Mouse (Mus musculus): ENCODE data around the gene Zfp512. TPM values are rescaled to one million over a fixed set of nuclear protein-coding genes. Genes with fewer than 3 reads are reported as not detected.
"Not testable (repeated sequence)": the region's sequence is repeated elsewhere in the genome, so short reads cannot be mapped to it uniquely, and the experiment has no call there.

Zfp512 gene
- polyA plus RNA-seq, 1 experiment from 2014 or later: 39.7 TPM

DNA sequence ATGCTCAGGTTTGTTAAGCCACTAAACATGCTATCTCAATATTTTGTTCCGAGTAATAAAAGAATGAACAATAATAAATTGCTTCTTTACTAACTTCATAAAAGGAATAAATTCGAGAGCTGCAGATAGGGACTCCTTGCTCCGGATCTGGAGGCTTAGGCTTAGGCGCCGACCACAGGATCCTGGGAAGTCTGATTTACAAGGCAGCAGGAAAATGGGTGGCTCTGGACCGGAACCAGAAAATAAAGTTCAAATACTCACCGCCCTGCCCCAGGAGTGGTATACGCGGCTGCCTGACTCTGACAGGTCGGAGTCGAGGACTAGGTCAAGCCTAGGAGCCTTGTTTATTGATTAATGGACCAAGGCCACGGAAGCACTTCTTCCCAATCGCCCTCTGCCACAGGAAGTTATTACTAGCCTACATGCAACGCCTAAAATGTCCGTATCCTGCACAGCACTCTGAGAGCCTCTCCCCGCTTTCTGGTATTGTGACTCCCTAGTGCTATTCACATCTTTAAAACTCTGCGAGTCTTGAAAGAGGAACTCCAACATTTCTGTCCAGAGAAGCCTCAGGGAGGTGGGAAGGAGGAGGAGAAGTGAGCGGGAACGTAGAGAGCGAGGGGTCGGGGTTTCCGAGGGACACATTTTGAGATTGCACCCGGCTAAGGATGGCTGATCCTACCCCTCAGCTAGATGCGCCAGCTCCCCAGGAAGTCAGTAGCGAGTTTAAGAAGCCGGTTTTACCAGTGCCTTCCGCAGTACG lies 74.3 kb downstream of the Zfp512 start, which contains the start of gene Slc4a1ap:
TSS of gene Slc4a1ap (plus strand) at position 642 of the 763 bp plus-strand sequence.
- Histone ChIP-seq H3K9ac (ENCODE audit: low read depth, low read length) (peak within 1 kb of the TSS; percentile 93), H3K4me3 (ENCODE audit: low read depth, low read length) (peak within 1 kb of the TSS; percentile 97), H3K27me3 (replicated peaks; ENCODE audit: control insufficient read depth, insufficient read depth, low read length) (no peaks in the 10 kb centered on the region), H3K4me2 (peak within 1 kb of the TSS; percentile 96), H3K27ac (ENCODE audit: low read depth, low read length) (peak within 1 kb of the TSS; percentile 49; the same call in 1 of the 2 replicates), H3K9me3 (ENCODE audit: control insufficient read depth, low read length) (no peaks in the 10 kb centered on the region), H3K4me1 (replicated peaks; ENCODE audit: control insufficient read depth, insufficient read depth, low read length) (peaks cover 11% of the 10 kb centered on the region), H3K36me3 (ENCODE audit: control insufficient read depth, insufficient read depth, low read length) (peaks cover 20% of the 10 kb centered on the region)
- ATAC-seq (replicated peaks; ENCODE audit: low FRiP score) (peak; percentile 84), DNase-seq (ENCODE audit: low spot score) (peak; percentile 84)
- WGBS: under 1% methylated on average over 28 of the region's 28 CpGs

- DNase-seq (ENCODE audit: low spot score): no peak
- Histone ChIP-seq H3K4me3 (ENCODE audit: low read depth, low read length) (peak overlapping the region; percentile 97), H3K27me3 (replicated peaks; ENCODE audit: control insufficient read depth, insufficient read depth, low read length) (no peaks in the 10 kb centered on the region), H3K4me2 (peak overlapping the region; percentile 96), H3K9me3 (ENCODE audit: control insufficient read depth, low read length) (no peaks in the 10 kb centered on the region), H3K9ac (ENCODE audit: low read depth, low read length) (peak overlapping the region; percentile 93), H3K27ac (ENCODE audit: low read depth, low read length) (no peak overlapping the region), H3K36me3 (ENCODE audit: control insufficient read depth, insufficient read depth, low read length) (peaks cover 23% of the 10 kb centered on the region), H3K4me1 (replicated peaks; ENCODE audit: control insufficient read depth, insufficient read depth, low read length) (peaks cover 11% of the 10 kb centered on the region)
- ATAC-seq (replicated peaks; ENCODE audit: low FRiP score): peak; percentile 53
- WGBS: 2% methylated on average over 40 of the region's 40 CpGs
Measured at GRCm38 (mm10) chr5:31527117-31527680, 75.0 kb downstream of the Zfp512 start.

DNA sequence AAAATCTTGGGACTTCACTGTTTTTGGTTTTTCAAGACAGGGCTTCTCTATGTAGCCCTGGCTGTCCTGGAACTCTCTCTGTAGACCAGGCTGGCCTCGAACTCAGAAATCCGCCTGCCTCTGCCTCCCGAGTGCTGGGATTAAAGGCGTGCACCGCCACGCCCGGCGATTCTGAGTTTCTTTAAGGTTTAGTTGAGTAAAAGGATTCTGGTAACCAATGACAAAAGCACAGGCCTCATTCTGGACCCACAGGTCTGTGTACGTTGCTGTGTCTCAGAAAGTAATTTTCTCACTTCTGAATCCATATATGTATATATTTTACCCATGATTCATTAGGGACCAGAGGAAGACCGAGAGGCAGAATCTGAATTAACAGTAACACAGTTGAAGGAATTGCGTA lies 75.5 kb downstream of the Zfp512 start, which contains the start of gene Supt7l:
TSS of gene Supt7l (minus strand) at position 101 of the 400 bp plus-strand sequence.
- ATAC-seq (replicated peaks; ENCODE audit: low FRiP score); H3K9me3 ChIP-seq (ENCODE audit: control insufficient read depth, low read length); DNase-seq (ENCODE audit: low spot score); H3K27me3 ChIP-seq (replicated peaks; ENCODE audit: control insufficient read depth, insufficient read depth, low read length): not testable (repeated sequence)
- Histone ChIP-seq H3K9ac (ENCODE audit: low read depth, low read length) (peak within 1 kb of the TSS; percentile 93), H3K27ac (ENCODE audit: low read depth, low read length) (peak within 1 kb of the TSS; percentile 49; the same call in 1 of the 2 replicates), H3K4me3 (ENCODE audit: low read depth, low read length) (peak within 1 kb of the TSS; percentile 97), H3K4me1 (replicated peaks; ENCODE audit: control insufficient read depth, insufficient read depth, low read length) (peaks cover 11% of the 10 kb centered on the region), H3K36me3 (ENCODE audit: control insufficient read depth, insufficient read depth, low read length) (peaks cover 23% of the 10 kb centered on the region), H3K4me2 (peak within 1 kb of the TSS; percentile 96)
- WGBS: 68% methylated on average over 11 of the region's 11 CpGs

- H3K4me1 ChIP-seq (replicated peaks; ENCODE audit: control insufficient read depth, insufficient read depth, low read length): peaks cover 11% of the 10 kb centered on the region
- H3K4me2 ChIP-seq: peak overlapping the region; percentile 96
- H3K36me3 ChIP-seq (ENCODE audit: control insufficient read depth, insufficient read depth, low read length): peaks cover 26% of the 10 kb centered on the region; the same call in 1 of the 2 replicates
- DNase-seq (ENCODE audit: low spot score) (no peak), ATAC-seq (replicated peaks; ENCODE audit: low FRiP score) (no peak)
- H3K27me3 ChIP-seq (replicated peaks; ENCODE audit: control insufficient read depth, insufficient read depth, low read length): no peaks in the 10 kb centered on the region
- no peak overlapping the region for H3K27ac ChIP-seq (ENCODE audit: low read depth, low read length)
- no peak overlapping the region for H3K9ac ChIP-seq (ENCODE audit: low read depth, low read length)
- H3K4me3 ChIP-seq (ENCODE audit: low read depth, low read length): peak overlapping the region; percentile 97; the same call in 1 of the 2 replicates
- H3K9me3 ChIP-seq (ENCODE audit: control insufficient read depth, low read length): no peaks in the 10 kb centered on the region
- 46% methylated on average over 2 of the region's 2 CpGs for WGBS
Measured at GRCm38 (mm10) chr5:31528560-31528959, 76.3 kb downstream of the Zfp512 start.

Other genes starting within 250 kb of the Zfp512 start
- gene Ppm1g, start 231.7 kb upstream of the Zfp512 start, polyA plus RNA-seq (2014; fragmentation: Nextera tagmentation; extraction: Ambion mirVana): 220 and 242 TPM in 2 replicates
- 95.6 and 98.1 TPM in 2 replicates for gene Nrbp1, start 211.6 kb upstream of the Zfp512 start, polyA plus RNA-seq (2014; fragmentation: Nextera tagmentation; extraction: Ambion mirVana)
- gene Gm9970, start 211.2 kb upstream of the Zfp512 start, polyA plus RNA-seq (2014; fragmentation: Nextera tagmentation; extraction: Ambion mirVana): 0.36 TPM in 1 of 2 replicates, not detected in the other
- gene Krtcap3, start 200.7 kb upstream of the Zfp512 start, polyA plus RNA-seq (2014; fragmentation: Nextera tagmentation; extraction: Ambion mirVana): 11.6 and 12.0 TPM in 2 replicates
- 15.3 and 17.4 TPM in 2 replicates for gene Ift172, start 161.3 kb upstream of the Zfp512 start, polyA plus RNA-seq (2014; fragmentation: Nextera tagmentation; extraction: Ambion mirVana)
- gene Fndc4, start 156.4 kb upstream of the Zfp512 start, polyA plus RNA-seq (2014; fragmentation: Nextera tagmentation; extraction: Ambion mirVana): 24.2 TPM in 2 replicates
- gene Gckr, start 155.0 kb upstream of the Zfp512 start, polyA plus RNA-seq (2014; fragmentation: Nextera tagmentation; extraction: Ambion mirVana): 11.3 and 12.1 TPM in 2 replicates
- 0.14 TPM in 1 of 2 replicates, not detected in the other for gene 4930548H24Rik, start 33.3 kb downstream of the Zfp512 start, polyA plus RNA-seq (2014; fragmentation: Nextera tagmentation; extraction: Ambion mirVana)
- gene Gpn1, start 42.3 kb downstream of the Zfp512 start, polyA plus RNA-seq (2014; fragmentation: Nextera tagmentation; extraction: Ambion mirVana): 50.3 and 55.3 TPM in 2 replicates
- gene Slc4a1ap, start 74.6 kb downstream of the Zfp512 start, polyA plus RNA-seq (2014; fragmentation: Nextera tagmentation; extraction: Ambion mirVana): 25.7 and 32.9 TPM in 2 replicates
- 18.5 and 18.6 TPM in 2 replicates for gene Supt7l, start 75.4 kb downstream of the Zfp512 start, polyA plus RNA-seq (2014; fragmentation: Nextera tagmentation; extraction: Ambion mirVana)
- gene Mrpl33, start 144.5 kb downstream of the Zfp512 start, polyA plus RNA-seq (2014; fragmentation: Nextera tagmentation; extraction: Ambion mirVana): 277 and 300 TPM in 2 replicates
- 24.6 and 24.8 TPM in 2 replicates for gene Rbks, start 245.2 kb downstream of the Zfp512 start, polyA plus RNA-seq (2014; fragmentation: Nextera tagmentation; extraction: Ambion mirVana)
- gene Babam2, start 245.3 kb downstream of the Zfp512 start, polyA plus RNA-seq (2014; fragmentation: Nextera tagmentation; extraction: Ambion mirVana): 46.2 and 47.4 TPM in 2 replicates